ENCODE assay signal across 7 mouse cellular contexts in the genomic region with DNA sequence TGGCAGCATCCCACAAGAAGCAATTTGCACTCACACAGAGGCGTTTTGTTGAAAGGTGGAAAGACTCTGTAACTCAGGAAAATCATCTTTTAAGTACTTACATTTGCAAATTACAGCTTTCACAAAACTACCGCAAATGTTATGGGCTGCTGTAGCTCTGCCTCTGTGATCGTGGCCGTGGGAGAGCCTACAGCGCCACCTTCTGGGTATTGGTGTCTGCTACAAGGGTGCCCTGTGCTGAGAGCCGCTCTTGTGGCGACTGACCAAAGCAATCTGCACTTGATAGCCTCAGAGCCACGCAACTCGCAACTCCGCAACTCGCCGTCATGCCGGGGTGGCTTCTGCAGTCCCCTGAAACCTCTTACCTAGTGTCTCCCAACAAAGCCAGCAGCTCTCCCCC. TPM values are rescaled to one million over a fixed set of nuclear protein-coding genes. Genes with fewer than 3 reads are reported as not detected.
A peak's percentile ranks its signal among the peaks of the same experiment; 100 is the strongest.
DNase-seq lines count a peak whose midpoint lies in the region; ATAC-seq and TF ChIP-seq lines count a peak whose summit lies in the region.

No protein-coding gene starts in this region.

- no peaks in the 10 kb centered on the region for H3K9me3 ChIP-seq in forebrain, embryonic 12.5 days
- no peaks in the 10 kb centered on the region for H3K9me3 ChIP-seq in lung, postnatal 0 days (ENCODE audit: low read length)

- H3K36me3 ChIP-seq in forebrain, embryonic 12.5 days (replicated peaks): no peaks in the 10 kb centered on the region
- no peaks in the 10 kb centered on the region for H3K36me3 ChIP-seq in lung, postnatal 0 days (ENCODE audit: insufficient read depth, low read length)

- DNase-seq in 3134 (ENCODE audit: extremely low read depth, insufficient read length, low spot score): peak; percentile 34
- DNase-seq in 416B (ENCODE audit: low read depth): peak; percentile 17
- DNase-seq in c-Kit-negative CD71-positive TER-119-positive erythroid progenitor cells, embryonic 14.5 days (ENCODE audit: low read depth, low spot score): peak; percentile 70
- peak; percentile 74 to 76 for DNase-seq in kidney, postnatal 4 days
- DNase-seq in lung, postnatal 0 days (ENCODE audit: low spot score): peak; percentile 60
- peak; percentile 55 for DNase-seq in retina, postnatal 7 days (ENCODE audit: low read depth, low spot score)

- H3K4me2 ChIP-seq in forebrain, embryonic 12.5 days: peak overlapping the region; percentile 40
- H3K4me2 ChIP-seq in lung, postnatal 0 days (replicated peaks; ENCODE audit: low read depth, low read length): no peak overlapping the region

- H3K4me3 ChIP-seq in forebrain, embryonic 12.5 days (replicated peaks): no peak overlapping the region
- H3K4me3 ChIP-seq in lung, postnatal 0 days (ENCODE audit: low read depth, low read length): no peak overlapping the region

- peaks cover 7% of the 10 kb centered on the region for H3K4me1 ChIP-seq in forebrain, embryonic 12.5 days
- H3K4me1 ChIP-seq in lung, postnatal 0 days (ENCODE audit: insufficient read depth, low read depth, low read length): no peaks in the 10 kb centered on the region

- peaks cover 38% of the 10 kb centered on the region for H3K27me3 ChIP-seq in forebrain, embryonic 12.5 days
- H3K27me3 ChIP-seq in lung, postnatal 0 days (replicated peaks; ENCODE audit: insufficient read depth, low read length): no peaks in the 10 kb centered on the region

- WGBS in forebrain, embryonic 12.5 days: 3% methylated on average over 13 of the region's 13 CpGs
- 4% methylated on average over 13 of the region's 13 CpGs for WGBS in lung, postnatal 0 days

- TF ChIP-seq CTCF in lung, postnatal 0 days (IDR thresholded peaks at IDR 0.05): peak; percentile 81

- TF ChIP-seq EP300 in lung, postnatal 0 days (IDR thresholded peaks at IDR 0.05): no peak

- H3K27ac ChIP-seq in forebrain, embryonic 12.5 days: no peak overlapping the region
- no peak overlapping the region for H3K27ac ChIP-seq in lung, postnatal 0 days (ENCODE audit: low read length)

- ATAC-seq in forebrain, embryonic 12.5 days (ENCODE audit: low FRiP score): peak; percentile 85; the same call in 1 of the 2 replicates
- peak; percentile 32; the same call in 1 of the 2 replicates for ATAC-seq in lung, postnatal 0 days

- H3K9ac ChIP-seq in forebrain, embryonic 12.5 days: no peak overlapping the region
- no peak overlapping the region for H3K9ac ChIP-seq in lung, postnatal 0 days (replicated peaks; ENCODE audit: low read depth)

RNA-seq across cellular contexts. Expression of a gene that starts 16.2 kb away (rescaled TPM):
- polyA plus RNA-seq in forebrain, embryonic 12.5 days (2016; fragmentation: Nextera tagmentation; extraction: Ambion mirVana): 22.4 and 24.1 TPM in 2 replicates
- polyA plus RNA-seq in lung, postnatal 0 days (2015; fragmentation: Nextera tagmentation; extraction: Ambion mirVana): 32.8 and 37.0 TPM in 2 replicates

RNA-seq across cellular contexts. Expression of a gene that starts 41.2 kb away (rescaled TPM):
- 136 and 146 TPM in 2 replicates for polyA plus RNA-seq in forebrain, embryonic 12.5 days (2016; fragmentation: Nextera tagmentation; extraction: Ambion mirVana)
- polyA plus RNA-seq in lung, postnatal 0 days (2015; fragmentation: Nextera tagmentation; extraction: Ambion mirVana): 6.3 and 7.9 TPM in 2 replicates

RNA-seq across cellular contexts. Expression of a gene that starts 41.3 kb away (rescaled TPM):
- polyA plus RNA-seq in forebrain, embryonic 12.5 days (2016; fragmentation: Nextera tagmentation; extraction: Ambion mirVana): 44.1 and 45.4 TPM in 2 replicates
- 16.8 and 19.4 TPM in 2 replicates for polyA plus RNA-seq in lung, postnatal 0 days (2015; fragmentation: Nextera tagmentation; extraction: Ambion mirVana)

Comparison
In these comparisons a context has a peak if more than half of its experiments do, and no peak if none do; other contexts are left out.
1. DNase-seq: peak in every context shown above with its lines; median percentile 75 in kidney, postnatal 4 days; 70 in c-Kit-negative CD71-positive TER-119-positive erythroid progenitor cells, embryonic 14.5 days; 60 in lung, postnatal 0 days; 55 in retina, postnatal 7 days; 34 in 3134; 17 in 416B.
2. RNA of a gene that starts 41.2 kb away (polyA plus RNA-seq): 136 to 146 TPM in forebrain, embryonic 12.5 days; 6.3 to 7.9 TPM in lung, postnatal 0 days; every median in the first group is over 10 times any median in the second.